Mouse (Mus musculus): ENCODE measurements around the gene Vopp1. TPM values are rescaled to one million over a fixed set of nuclear protein-coding genes. Genes with fewer than 3 reads are reported as not detected.
"Not testable (repeated sequence)": the region's sequence is repeated elsewhere in the genome, so short reads cannot be mapped to it uniquely, and the experiment has no call there.

Vopp1 gene
- 54.2 and 58.3 TPM in 2 replicates for polyA plus RNA-seq (2015; fragmentation: Nextera tagmentation; extraction: Ambion mirVana)

DNA sequence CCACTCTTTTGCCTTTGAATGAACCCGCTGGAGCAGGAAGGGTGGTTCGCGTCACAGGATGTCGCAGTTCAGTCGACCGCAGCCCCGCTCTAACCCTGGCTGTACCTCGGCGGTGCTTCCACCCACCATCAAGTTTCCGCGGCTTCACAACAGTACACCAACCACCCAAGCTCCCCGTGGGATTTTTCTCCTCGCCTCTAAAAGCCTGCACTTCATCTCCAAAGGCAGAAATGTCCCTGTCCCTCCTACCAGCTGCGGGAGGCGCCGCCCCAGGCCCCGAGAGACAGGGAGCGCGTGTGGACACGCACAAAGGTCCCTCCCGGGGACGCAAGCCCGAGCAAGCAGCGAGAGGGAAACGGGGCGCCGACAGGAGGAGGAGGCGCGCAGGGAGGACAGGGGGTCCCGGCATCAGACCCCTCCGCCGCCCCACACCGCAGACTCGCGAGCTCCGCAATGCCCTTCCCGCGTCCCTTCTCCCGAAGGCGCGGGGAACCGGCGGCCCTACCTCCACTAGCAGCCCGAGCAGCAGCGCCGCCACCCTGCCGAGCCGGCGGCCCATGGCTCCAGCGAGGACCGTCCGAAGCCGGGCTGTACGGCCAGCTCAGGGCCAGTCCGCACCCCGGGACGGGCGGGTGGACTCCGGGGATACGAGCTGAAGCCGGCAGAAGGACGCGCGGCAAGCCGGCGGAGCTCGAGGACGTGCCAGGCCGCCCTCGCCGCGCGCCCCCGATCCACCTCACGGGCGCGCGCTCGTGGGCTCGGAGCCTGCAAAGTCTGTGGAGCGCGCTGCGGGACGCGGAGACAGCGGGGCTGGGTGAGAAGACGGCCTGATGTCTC, at the start of gene Vopp1:
Vopp1 (minus strand) TSS at position 738 of the 837 bp plus-strand sequence.
- Histone ChIP-seq H3K9ac (peak within 1 kb of the TSS; percentile 96), H3K27ac (peak within 1 kb of the TSS; percentile 95), H3K9me3 (peaks cover 2% of the 10 kb centered on the region; the same call in 1 of the 2 replicates), H3K4me3 (peak within 1 kb of the TSS; percentile 87), H3K27me3 (no peaks in the 10 kb centered on the region), H3K4me2 (peak within 1 kb of the TSS; percentile 69), H3K4me1 (peaks cover 14% of the 10 kb centered on the region), H3K36me3 (0 out of 2 replicates have a peak, but pooled peaks cover 3% of the 10 kb centered on the region)
- ATAC-seq (ENCODE audit: insufficient number of reproducible peaks, insufficient read depth, low FRiP score, low TSS enrichment, low read depth), result peak; percentile 87
- under 1% methylated on average over 87 of the region's 87 CpGs for WGBS

- WGBS, result 48% methylated on average over 6 of the region's 6 CpGs
- Histone ChIP-seq H3K36me3 (no peaks in the 10 kb centered on the region), H3K4me1 (no peaks in the 10 kb centered on the region), H3K9me3 (no peaks in the 10 kb centered on the region), H3K27ac (no peak overlapping the region), H3K27me3 (no peaks in the 10 kb centered on the region), H3K4me2 (peak overlapping the region; percentile 30; the same call in 1 of the 2 replicates), H3K4me3 (no peak overlapping the region), H3K9ac (no peak overlapping the region)
- no peak for ATAC-seq (ENCODE audit: insufficient number of reproducible peaks, insufficient read depth, low FRiP score, low TSS enrichment, low read depth)
Measured at GRCm38 (mm10) chr6:57859043-57860042, 34.4 kb upstream of the Vopp1 start.

GRCm38 (mm10) chr6:57851177-57851576, 26.2 kb upstream of the Vopp1 start:
- WGBS, result 85% methylated on average over 5 of the region's 5 CpGs
- H3K4me2 ChIP-seq; ATAC-seq (ENCODE audit: insufficient number of reproducible peaks, insufficient read depth, low FRiP score, low TSS enrichment, low read depth); H3K4me3 ChIP-seq; H3K36me3 ChIP-seq; H3K27me3 ChIP-seq; H3K9me3 ChIP-seq; H3K27ac ChIP-seq; H3K9ac ChIP-seq; H3K4me1 ChIP-seq: not testable (repeated sequence)

- H3K9me3 ChIP-seq, result no peaks in the 10 kb centered on the region
- H3K36me3 ChIP-seq, result no peaks in the 10 kb centered on the region
- no peak within 1 kb of the TSS for H3K27ac ChIP-seq
- no peak within 1 kb of the TSS for H3K9ac ChIP-seq
- H3K27me3 ChIP-seq, result no peaks in the 10 kb centered on the region
- H3K4me3 ChIP-seq, result no peak within 1 kb of the TSS
- no peak for ATAC-seq (ENCODE audit: insufficient number of reproducible peaks, insufficient read depth, low FRiP score, low TSS enrichment, low read depth)
- no peaks in the 10 kb centered on the region for H3K4me1 ChIP-seq
- 63% methylated on average over 1 of the region's 1 CpGs for WGBS
- no peak within 1 kb of the TSS for H3K4me2 ChIP-seq
Measured at GRCm38 (mm10) chr6:57850286-57850685, 25.3 kb upstream of the Vopp1 start, which contains the start of gene Vmn1r21. Gene Vmn1r21 (minus strand): TSS chr6:57850343.

GRCm38 (mm10) chr6:57839693-57840408, 14.9 kb upstream of the Vopp1 start:
- no peaks in the 10 kb centered on the region for H3K36me3 ChIP-seq
- no peaks in the 10 kb centered on the region for H3K4me1 ChIP-seq
- H3K27ac ChIP-seq, result no peak overlapping the region
- no peak overlapping the region for H3K4me2 ChIP-seq
- no peak overlapping the region for H3K4me3 ChIP-seq
- H3K27me3 ChIP-seq, result no peaks in the 10 kb centered on the region
- no peak for ATAC-seq (ENCODE audit: insufficient number of reproducible peaks, insufficient read depth, low FRiP score, low TSS enrichment, low read depth)
- H3K9me3 ChIP-seq, result no peaks in the 10 kb centered on the region
- no peak overlapping the region for H3K9ac ChIP-seq
- 76% methylated on average over 2 of the region's 2 CpGs for WGBS

DNA sequence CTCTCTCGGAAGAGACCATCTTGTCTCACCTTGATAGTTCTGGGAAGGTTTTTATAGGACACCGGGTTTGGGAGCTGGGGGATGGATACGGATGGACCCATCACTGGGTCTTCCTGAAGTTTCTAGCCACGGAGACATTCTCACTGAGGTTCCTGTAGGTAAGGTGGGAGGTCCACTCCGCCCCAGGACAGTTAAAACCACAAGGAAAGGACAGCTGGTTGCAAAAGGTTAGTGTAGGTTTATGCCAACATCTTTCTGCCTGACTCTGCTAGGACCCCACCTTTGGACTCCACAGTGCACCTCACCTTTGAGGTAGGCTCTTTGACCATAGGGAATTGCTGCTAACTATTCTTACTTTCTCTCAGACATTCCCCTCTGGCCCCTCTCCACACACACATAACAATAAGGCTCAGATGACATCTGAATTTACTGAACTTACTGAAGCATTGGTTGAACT, 328 bp upstream of the Vopp1 start:
- ATAC-seq (ENCODE audit: insufficient number of reproducible peaks, insufficient read depth, low FRiP score, low TSS enrichment, low read depth), result no peak
- peak overlapping the region; percentile 69 for H3K4me2 ChIP-seq
- no peaks in the 10 kb centered on the region for H3K27me3 ChIP-seq
- WGBS, result 6% methylated on average over 5 of the region's 5 CpGs
- H3K4me3 ChIP-seq, result peak overlapping the region; percentile 87
- H3K36me3 ChIP-seq, result 0 out of 2 replicates have a peak, but pooled peaks cover 3% of the 10 kb centered on the region
- peaks cover 2% of the 10 kb centered on the region; the same call in 1 of the 2 replicates for H3K9me3 ChIP-seq
- H3K9ac ChIP-seq, result peak overlapping the region; percentile 96
- H3K4me1 ChIP-seq, result peaks cover 14% of the 10 kb centered on the region
- H3K27ac ChIP-seq, result peak overlapping the region; percentile 95

DNA sequence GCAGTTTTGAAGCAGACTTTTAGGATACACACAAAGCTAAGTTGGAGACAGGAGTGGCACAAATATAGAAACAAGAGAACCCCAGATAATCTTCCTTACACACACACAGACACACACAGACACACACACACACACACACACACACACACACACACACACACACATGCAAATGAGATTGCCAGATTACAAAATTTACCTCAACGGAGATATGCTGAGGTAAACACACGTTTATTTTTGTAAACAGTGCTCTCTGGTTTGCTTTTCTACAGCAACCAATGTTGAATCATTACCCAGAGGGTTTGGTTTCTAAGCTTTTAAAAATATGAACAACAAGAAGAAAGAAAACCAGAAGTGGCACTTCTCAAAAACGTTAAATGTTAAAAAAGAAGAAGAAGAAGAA, 1.5 kb downstream of the Vopp1 start:
- no peak overlapping the region for H3K9ac ChIP-seq
- ATAC-seq (ENCODE audit: insufficient number of reproducible peaks, insufficient read depth, low FRiP score, low TSS enrichment, low read depth), result no peak
- 0 out of 2 replicates have a peak, but pooled peaks cover 3% of the 10 kb centered on the region for H3K36me3 ChIP-seq
- H3K4me2 ChIP-seq, result peak overlapping the region; percentile 69
- H3K9me3 ChIP-seq, result peaks cover 2% of the 10 kb centered on the region; the same call in 1 of the 2 replicates
- no peaks in the 10 kb centered on the region for H3K27me3 ChIP-seq
- peak overlapping the region; percentile 27 for H3K4me3 ChIP-seq
- peaks cover 14% of the 10 kb centered on the region for H3K4me1 ChIP-seq
- 30% methylated on average over 3 of the region's 3 CpGs for WGBS
- no peak overlapping the region for H3K27ac ChIP-seq

- Histone ChIP-seq H3K9ac (no peak overlapping the region), H3K4me3 (peak overlapping the region; percentile 27; the same call in 1 of the 2 replicates), H3K27me3 (no peaks in the 10 kb centered on the region), H3K36me3 (0 out of 2 replicates have a peak, but pooled peaks cover 3% of the 10 kb centered on the region), H3K9me3 (peaks cover 2% of the 10 kb centered on the region; the same call in 1 of the 2 replicates), H3K4me2 (peak overlapping the region; percentile 69), H3K27ac (peak overlapping the region; percentile 28; the same call in 1 of the 2 replicates), H3K4me1 (peaks cover 14% of the 10 kb centered on the region)
- WGBS, result 53% methylated on average over 5 of the region's 5 CpGs
- no peak for ATAC-seq (ENCODE audit: insufficient number of reproducible peaks, insufficient read depth, low FRiP score, low TSS enrichment, low read depth)
Measured at GRCm38 (mm10) chr6:57822648-57823410, 2.1 kb downstream of the Vopp1 start.

GRCm38 (mm10) chr6:57814436-57814940, 10.5 kb downstream of the Vopp1 start:
- no peak overlapping the region for H3K4me2 ChIP-seq
- no peak overlapping the region for H3K4me3 ChIP-seq
- no peaks in the 10 kb centered on the region for H3K27me3 ChIP-seq
- ATAC-seq (ENCODE audit: insufficient number of reproducible peaks, insufficient read depth, low FRiP score, low TSS enrichment, low read depth), result no peak
- H3K9me3 ChIP-seq, result no peaks in the 10 kb centered on the region
- H3K9ac ChIP-seq, result no peak overlapping the region
- WGBS, result 92% methylated on average over 2 of the region's 2 CpGs
- H3K27ac ChIP-seq, result no peak overlapping the region
- H3K36me3 ChIP-seq, result peaks cover 2% of the 10 kb centered on the region; the same call in 1 of the 2 replicates
- no peaks in the 10 kb centered on the region for H3K4me1 ChIP-seq

All from embryonic facial prominence, embryonic 13.5 days (tissue).